ENCODE assay signal across 8 mouse cellular contexts in the genomic region with DNA sequence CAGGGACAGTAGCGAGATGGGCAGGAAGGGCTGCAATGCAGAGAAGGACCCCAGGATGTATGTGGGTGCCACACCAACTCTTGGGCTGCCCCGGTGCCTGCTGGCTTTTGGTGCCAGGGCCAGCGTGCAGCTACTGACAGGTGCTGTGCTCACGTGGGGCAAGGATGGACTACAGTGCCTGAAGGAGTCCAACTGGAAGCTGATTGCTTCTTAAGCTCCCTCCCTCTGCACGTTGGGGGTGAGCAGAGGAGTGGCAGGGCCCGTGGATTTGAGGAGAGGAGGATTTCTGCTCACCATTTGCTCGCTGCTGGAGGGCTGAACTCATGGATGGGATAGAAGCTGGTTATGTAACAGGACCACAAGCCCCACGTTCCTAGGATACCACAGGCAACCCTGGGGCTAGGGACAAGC. TPM values are rescaled to one million over a fixed set of nuclear protein-coding genes. Genes with fewer than 3 reads are reported as not detected.
DNase-seq lines count a peak whose midpoint lies in the region; ATAC-seq and TF ChIP-seq lines count a peak whose summit lies in the region.

No protein-coding gene starts in this region.

- no peak for TF ChIP-seq POLR2A in spleen, adult 2 months (IDR thresholded peaks at IDR 0.05; ENCODE audit: low read depth, low read length)
- no peak for TF ChIP-seq POLR2A in limb, embryonic 14.5 days (IDR thresholded peaks at IDR 0.05; ENCODE audit: borderline replicate concordance, extremely low read depth, insufficient read depth, insufficient read length)

- H3K4me2 ChIP-seq in embryonic facial prominence, embryonic 14.5 days (ENCODE audit: low read depth, low read length): peak overlapping the region; percentile 80
- peak overlapping the region; percentile 54 for H3K4me2 ChIP-seq in hindbrain, embryonic 14.5 days (replicated peaks)
- H3K4me2 ChIP-seq in limb, embryonic 14.5 days (replicated peaks; ENCODE audit: low read depth, low read length, severe bottlenecking): peak overlapping the region; percentile 76
- H3K4me2 ChIP-seq in neural tube, embryonic 12.5 days (replicated peaks): peak overlapping the region; percentile 54

- peak overlapping the region; percentile 52; the same call in 1 of the 2 replicates for H3K4me3 ChIP-seq in spleen, adult 2 months (ENCODE audit: extremely low read depth, insufficient read depth, insufficient read length)
- peak overlapping the region; percentile 41 for H3K4me3 ChIP-seq in embryonic facial prominence, embryonic 14.5 days (ENCODE audit: low read depth, low read length)
- peak overlapping the region; percentile 22 for H3K4me3 ChIP-seq in hindbrain, embryonic 14.5 days (replicated peaks; ENCODE audit: low read length)
- peak overlapping the region; percentile 41 for H3K4me3 ChIP-seq in limb, embryonic 14.5 days (replicated peaks; ENCODE audit: low read length)
- H3K4me3 ChIP-seq in neural tube, embryonic 12.5 days: peak overlapping the region; percentile 14; the same call in 1 of the 2 replicates

- no peaks in the 10 kb centered on the region for H3K9me3 ChIP-seq in embryonic facial prominence, embryonic 14.5 days (ENCODE audit: control insufficient read depth, low read length)
- H3K9me3 ChIP-seq in hindbrain, embryonic 14.5 days (ENCODE audit: control insufficient read depth, low read length): no peaks in the 10 kb centered on the region
- H3K9me3 ChIP-seq in limb, embryonic 14.5 days (ENCODE audit: control insufficient read depth, low read length): no peaks in the 10 kb centered on the region
- H3K9me3 ChIP-seq in neural tube, embryonic 12.5 days: no peaks in the 10 kb centered on the region

- H3K36me3 ChIP-seq in spleen, adult 2 months (ENCODE audit: control insufficient read depth, insufficient read depth, low read length): no peaks in the 10 kb centered on the region
- H3K36me3 ChIP-seq in embryonic facial prominence, embryonic 14.5 days (ENCODE audit: control insufficient read depth, insufficient read depth, low read length): no peaks in the 10 kb centered on the region
- no peaks in the 10 kb centered on the region for H3K36me3 ChIP-seq in hindbrain, embryonic 14.5 days (replicated peaks; ENCODE audit: control insufficient read depth, insufficient read depth)
- H3K36me3 ChIP-seq in limb, embryonic 14.5 days (ENCODE audit: control insufficient read depth, insufficient read depth, low read length): 0 out of 2 replicates have a peak, but pooled peaks cover 4% of the 10 kb centered on the region
- no peaks in the 10 kb centered on the region for H3K36me3 ChIP-seq in neural tube, embryonic 12.5 days

- peak overlapping the region; percentile 54 for H3K9ac ChIP-seq in embryonic facial prominence, embryonic 14.5 days (ENCODE audit: low read depth, low read length)
- peak overlapping the region; percentile 45 for H3K9ac ChIP-seq in hindbrain, embryonic 14.5 days
- peak overlapping the region; percentile 31; the same call in 1 of the 2 replicates for H3K9ac ChIP-seq in limb, embryonic 14.5 days (ENCODE audit: low read depth, low read length, severe bottlenecking)
- peak overlapping the region; percentile 38; the same call in 1 of the 2 replicates for H3K9ac ChIP-seq in neural tube, embryonic 12.5 days

- H3K27me3 ChIP-seq in spleen, adult 2 months (ENCODE audit: control insufficient read depth, insufficient read depth, low read length): no peaks in the 10 kb centered on the region
- no peaks in the 10 kb centered on the region for H3K27me3 ChIP-seq in embryonic facial prominence, embryonic 14.5 days (replicated peaks; ENCODE audit: control insufficient read depth, insufficient read depth, low read length)
- no peaks in the 10 kb centered on the region for H3K27me3 ChIP-seq in hindbrain, embryonic 14.5 days (ENCODE audit: control insufficient read depth, insufficient read depth, low read length)
- H3K27me3 ChIP-seq in limb, embryonic 14.5 days (ENCODE audit: control insufficient read depth, insufficient read depth, low read length): no peaks in the 10 kb centered on the region
- no peaks in the 10 kb centered on the region for H3K27me3 ChIP-seq in neural tube, embryonic 12.5 days (replicated peaks)

- 21% methylated on average over 8 of the region's 8 CpGs for WGBS in spleen, adult 2 months
- 8% methylated on average over 8 of the region's 8 CpGs for WGBS in embryonic facial prominence, embryonic 14.5 days
- WGBS in hindbrain, embryonic 14.5 days: 14% methylated on average over 8 of the region's 8 CpGs
- WGBS in limb, embryonic 14.5 days: 8% methylated on average over 7 of the region's 8 CpGs
- WGBS in neural tube, embryonic 12.5 days: 14% methylated on average over 8 of the region's 8 CpGs

- no peak for TF ChIP-seq CTCF in spleen, adult 2 months (IDR thresholded peaks at IDR 0.05; ENCODE audit: extremely low read depth, insufficient read depth, insufficient read length, insufficient replicate concordance)

- DNase-seq in spleen, adult 2 months (ENCODE audit: low read depth in 1 of 2, low spot score in 2 of 2): no peak
- no peak for DNase-seq in spleen, adult 18-20 months
- peak; percentile 60 for DNase-seq in embryonic facial prominence, embryonic 14.5 days (ENCODE audit: low spot score)
- DNase-seq in hindbrain, embryonic 14.5 days (ENCODE audit: low spot score): no peak
- DNase-seq in limb, embryonic 14.5 days (ENCODE audit: low spot score): no peak
- DNase-seq in ovary, postnatal 10 days (ENCODE audit: low spot score): no peak
- no peak for DNase-seq in testis, postnatal 14 days (ENCODE audit: low spot score)

- peaks cover 8% of the 10 kb centered on the region for H3K4me1 ChIP-seq in spleen, adult 2 months (ENCODE audit: control insufficient read depth, insufficient read depth, insufficient read length)
- peaks cover 46% of the 10 kb centered on the region for H3K4me1 ChIP-seq in embryonic facial prominence, embryonic 14.5 days (ENCODE audit: control insufficient read depth, insufficient read depth, low read length)
- peaks cover 29% of the 10 kb centered on the region for H3K4me1 ChIP-seq in hindbrain, embryonic 14.5 days (replicated peaks; ENCODE audit: control insufficient read depth, insufficient read depth, low read length)
- peaks cover 36% of the 10 kb centered on the region for H3K4me1 ChIP-seq in limb, embryonic 14.5 days (ENCODE audit: control insufficient read depth, insufficient read depth, low read length)
- H3K4me1 ChIP-seq in neural tube, embryonic 12.5 days: peaks cover 23% of the 10 kb centered on the region

- peak; percentile 28 for ATAC-seq in embryonic facial prominence, embryonic 14.5 days (ENCODE audit: low read depth)
- no peak; the same call in 1 of the 2 replicates for ATAC-seq in hindbrain, embryonic 14.5 days (ENCODE audit: low FRiP score)
- peak; percentile 17 for ATAC-seq in limb, embryonic 14.5 days (ENCODE audit: low FRiP score, low read depth)
- no peak for ATAC-seq in neural tube, embryonic 12.5 days (ENCODE audit: low FRiP score, low read depth)

- peak overlapping the region; percentile 44 for H3K27ac ChIP-seq in spleen, adult 2 months (ENCODE audit: insufficient read depth, low read length)
- H3K27ac ChIP-seq in embryonic facial prominence, embryonic 14.5 days (replicated peaks; ENCODE audit: low read depth, low read length): peak overlapping the region; percentile 56
- peak overlapping the region; percentile 58 for H3K27ac ChIP-seq in hindbrain, embryonic 14.5 days
- peak overlapping the region; percentile 75 for H3K27ac ChIP-seq in limb, embryonic 14.5 days (replicated peaks; ENCODE audit: low read depth, low read length)
- H3K27ac ChIP-seq in neural tube, embryonic 12.5 days: 0 out of 2 replicates have a peak overlapping the region, but pooled peaks have one; percentile 15

RNA-seq across cellular contexts. Expression of a gene that starts 0.7 kb away (rescaled TPM):
- 21.2 and 21.9 TPM in 2 replicates for polyA plus RNA-seq in spleen, adult 2 months (2012; rRNA removed)
- 25.5 and 29.3 TPM in 2 replicates for polyA plus RNA-seq in embryonic facial prominence, embryonic 14.5 days (2014; fragmentation: Nextera tagmentation; extraction: Ambion mirVana)
- polyA plus RNA-seq in hindbrain, embryonic 14.5 days (2014; fragmentation: Nextera tagmentation; extraction: Ambion mirVana): 16.8 and 18.7 TPM in 2 replicates
- 45.7 and 49.2 TPM in 2 replicates for polyA plus RNA-seq in limb, embryonic 14.5 days (2012; rRNA removed)
- polyA plus RNA-seq in limb, embryonic 14.5 days (2014; fragmentation: Nextera tagmentation; extraction: Ambion mirVana): 25.5 and 29.3 TPM in 2 replicates
- polyA plus RNA-seq in neural tube, embryonic 12.5 days (2016; fragmentation: Nextera tagmentation; extraction: Ambion mirVana): 23.2 and 24.9 TPM in 2 replicates

RNA-seq across cellular contexts. Expression of a gene that starts 55.6 kb away (rescaled TPM):
- 24.8 and 36.6 TPM in 2 replicates for polyA plus RNA-seq in spleen, adult 2 months (2012; rRNA removed)
- polyA plus RNA-seq in embryonic facial prominence, embryonic 14.5 days (2014; fragmentation: Nextera tagmentation; extraction: Ambion mirVana): 23.0 and 26.8 TPM in 2 replicates
- polyA plus RNA-seq in hindbrain, embryonic 14.5 days (2014; fragmentation: Nextera tagmentation; extraction: Ambion mirVana): 13.4 and 14.9 TPM in 2 replicates
- 23.7 and 28.1 TPM in 2 replicates for polyA plus RNA-seq in limb, embryonic 14.5 days (2012; rRNA removed)
- polyA plus RNA-seq in limb, embryonic 14.5 days (2014; fragmentation: Nextera tagmentation; extraction: Ambion mirVana): 23.4 and 24.7 TPM in 2 replicates
- polyA plus RNA-seq in neural tube, embryonic 12.5 days (2016; fragmentation: Nextera tagmentation; extraction: Ambion mirVana): 21.6 and 21.7 TPM in 2 replicates

RNA-seq across cellular contexts. Expression of a gene that starts 57.6 kb away (rescaled TPM):
- polyA plus RNA-seq in spleen, adult 2 months (2012; rRNA removed): 26.6 and 28.4 TPM in 2 replicates
- 73.7 and 90.1 TPM in 2 replicates for polyA plus RNA-seq in embryonic facial prominence, embryonic 14.5 days (2014; fragmentation: Nextera tagmentation; extraction: Ambion mirVana)
- polyA plus RNA-seq in hindbrain, embryonic 14.5 days (2014; fragmentation: Nextera tagmentation; extraction: Ambion mirVana): 117 and 135 TPM in 2 replicates
- polyA plus RNA-seq in limb, embryonic 14.5 days (2012; rRNA removed): 69.7 and 74.3 TPM in 2 replicates
- 83.7 and 86.6 TPM in 2 replicates for polyA plus RNA-seq in limb, embryonic 14.5 days (2014; fragmentation: Nextera tagmentation; extraction: Ambion mirVana)
- 134 and 140 TPM in 2 replicates for polyA plus RNA-seq in neural tube, embryonic 12.5 days (2016; fragmentation: Nextera tagmentation; extraction: Ambion mirVana)

RNA-seq across cellular contexts. Expression of a gene that starts 58.1 kb away (rescaled TPM):
- 18.8 and 24.9 TPM in 2 replicates for polyA plus RNA-seq in spleen, adult 2 months (2012; rRNA removed)
- polyA plus RNA-seq in embryonic facial prominence, embryonic 14.5 days (2014; fragmentation: Nextera tagmentation; extraction: Ambion mirVana): 28.7 and 35.2 TPM in 2 replicates
- 58.9 and 62.7 TPM in 2 replicates for polyA plus RNA-seq in hindbrain, embryonic 14.5 days (2014; fragmentation: Nextera tagmentation; extraction: Ambion mirVana)
- 61.9 and 70.8 TPM in 2 replicates for polyA plus RNA-seq in limb, embryonic 14.5 days (2012; rRNA removed)
- polyA plus RNA-seq in limb, embryonic 14.5 days (2014; fragmentation: Nextera tagmentation; extraction: Ambion mirVana): 38.5 and 43.2 TPM in 2 replicates
- polyA plus RNA-seq in neural tube, embryonic 12.5 days (2016; fragmentation: Nextera tagmentation; extraction: Ambion mirVana): 40.3 and 48.3 TPM in 2 replicates

Comparison
In these comparisons a context has a peak if more than half of its experiments do, and no peak if none do; other contexts are left out.
1. H3K27ac ChIP-seq: peak in every context shown above with its lines; median percentile 75 in limb, embryonic 14.5 days; 58 in hindbrain, embryonic 14.5 days; 56 in embryonic facial prominence, embryonic 14.5 days; 44 in spleen, adult 2 months; 15 in neural tube, embryonic 12.5 days.
2. ATAC-seq: peak in embryonic facial prominence, embryonic 14.5 days (single experiment) and limb, embryonic 14.5 days (single experiment); none in hindbrain, embryonic 14.5 days (single experiment) and neural tube, embryonic 12.5 days (single experiment).
3. Peak in every context shown above with its lines, with median percentiles within 50 percentile points of each other: H3K4me3 ChIP-seq, H3K4me2 ChIP-seq and H3K9ac ChIP-seq.